Mouse (Mus musculus) embryonic facial prominence, embryonic 14.5 days (tissue): ENCODE data around the gene Bsdc1. TPM values are rescaled to one million over a fixed set of nuclear protein-coding genes. Genes with fewer than 3 reads are reported as not detected.
A peak's percentile ranks its signal among the peaks of the same experiment; 100 is the strongest.

Source experiments
- ATAC-seq: fragments of 200-750 bp; cut with Nextera tagmentation; 2 replicates; pipeline ENCODE4 v1.8.0; 2017; ENCODE audit warnings: low read depth, moderate number of reproducible peaks, moderate TSS enrichment
- DNase-seq: peaks from one replicate; pipeline ENCODE4 v3.0.0-alpha.2; 2015; ENCODE audit warnings: low spot score
- H3K27ac ChIP-seq: fragments of 300-500 bp; sonication (generic); replicated peaks from 2 replicates; pipeline ENCODE4 v1.5.1; 2014; ENCODE audit warnings: low read depth, mild to moderate bottlenecking, low read length, moderate library complexity
- H3K27me3 ChIP-seq: fragments of 300-500 bp; sonication (generic); replicated peaks from 2 replicates; pipeline ENCODE4 v1.6.1; 2014; ENCODE audit warnings: low read length; ENCODE audit not compliant: control insufficient read depth, insufficient read depth
- H3K36me3 ChIP-seq: fragments of 300-500 bp; sonication (generic); 2 replicates; pipeline ENCODE4 v1.6.1; 2014; ENCODE audit warnings: low read length, mixed read lengths; ENCODE audit not compliant: control insufficient read depth, insufficient read depth
- H3K4me1 ChIP-seq: fragments of 300-500 bp; sonication (generic); 2 replicates; pipeline ENCODE4 v1.6.1; 2014; ENCODE audit warnings: antibody characterized with exemption, low read length; ENCODE audit not compliant: control insufficient read depth, insufficient read depth
- H3K4me2 ChIP-seq: fragments of 300-500 bp; sonication (generic); 2 replicates; pipeline ENCODE4 v1.6.1; 2014; ENCODE audit warnings: low read depth, mild to moderate bottlenecking, low read length, moderate library complexity, mixed read lengths
- H3K4me3 ChIP-seq: fragments of 300-500 bp; sonication (generic); 2 replicates; pipeline ENCODE4 v1.5.1; 2014; ENCODE audit warnings: low read depth, mild to moderate bottlenecking, low read length
- H3K9ac ChIP-seq: fragments of 300-500 bp; sonication (generic); 2 replicates; pipeline ENCODE4 v1.6.1; 2014; ENCODE audit warnings: low read depth, mild to moderate bottlenecking, low read length, moderate library complexity, mixed read lengths
- H3K9me3 ChIP-seq: fragments of 300-500 bp; sonication (generic); 2 replicates; pipeline ENCODE4 v1.6.1; 2016; ENCODE audit warnings: low read length; ENCODE audit not compliant: control insufficient read depth
- WGBS: fragments of 180-500 bp; shearing (Covaris S2); extraction: QIAGEN DNeasy Blood & Tissue Kit; methylation state at CpG from one replicate; pipeline ENCODE4 v1.1.7; 2014; 5-methylcytosine and 5-hydroxymethylcytosine counted together
- polyA plus RNA-seq: library from polyadenylated mRNA; unstranded; fragments of >200 nt; fragmentation: Nextera tagmentation; extraction: Ambion mirVana; gene quantifications from 2 replicates; pipeline ENCODE4 v1.2.1, GENCODE M21; 2014

Gene Bsdc1
- polyA plus RNA-seq, 1 experiment from 2014 or later, result 27.7 TPM

DNA sequence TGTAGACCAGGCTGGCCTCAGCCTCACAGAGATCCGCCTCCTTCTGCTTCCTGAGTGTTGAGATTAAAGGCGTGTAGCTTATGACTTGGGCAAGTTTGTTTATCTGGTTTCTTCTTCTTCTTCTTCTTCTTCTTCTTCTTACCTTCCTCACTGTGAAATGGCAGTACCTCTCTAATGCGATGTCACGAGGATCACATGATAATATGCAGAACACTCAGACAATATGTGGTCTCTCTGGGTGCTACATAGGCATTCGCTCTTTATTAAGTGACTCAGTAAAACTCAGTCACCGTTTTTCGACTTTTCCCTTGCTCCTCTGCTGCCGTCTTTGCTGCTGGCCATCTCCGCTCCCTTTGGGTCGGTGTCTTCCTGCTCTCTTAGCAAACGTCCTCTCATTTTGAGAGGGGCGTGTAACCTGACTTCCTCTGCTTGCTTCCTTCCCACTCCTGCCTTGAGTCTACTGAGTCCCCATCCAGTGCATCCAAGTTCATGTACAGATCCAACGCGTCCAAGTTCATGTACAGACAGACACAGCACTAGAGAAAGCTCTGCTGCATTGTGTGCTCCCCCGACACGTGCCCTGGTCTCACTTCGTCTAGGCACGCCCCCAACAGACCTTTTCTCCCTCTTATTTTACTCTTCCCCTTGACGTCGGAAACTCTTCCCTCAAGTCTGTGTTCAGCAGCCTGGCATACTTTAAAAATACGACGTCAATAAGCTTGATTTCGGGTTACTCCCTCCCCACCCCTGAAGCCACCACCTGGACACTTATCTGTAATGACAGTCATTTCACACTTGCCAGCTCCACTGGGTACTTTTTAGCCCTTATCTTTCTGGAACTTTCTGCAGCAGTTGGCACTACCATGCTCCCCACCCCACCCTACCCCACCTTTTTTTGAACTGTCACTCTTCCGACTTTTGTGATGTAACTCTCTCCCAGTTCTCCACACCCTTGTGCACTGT, 2.0 kb downstream of the Bsdc1 start:
- Histone ChIP-seq H3K9me3 (no peaks in the 10 kb centered on the region), H3K4me2 (no peak overlapping the region), H3K27ac (no peak overlapping the region), H3K4me1 (peaks cover 5% of the 10 kb centered on the region; the same call in 1 of the 2 replicates), H3K4me3 (no peak overlapping the region), H3K36me3 (peaks cover 47% of the 10 kb centered on the region), H3K27me3 (no peaks in the 10 kb centered on the region), H3K9ac (no peak overlapping the region)
- no peak for ATAC-seq
- no peak for DNase-seq
- 87% methylated on average over 24 of the region's 24 CpGs for WGBS

DNA sequence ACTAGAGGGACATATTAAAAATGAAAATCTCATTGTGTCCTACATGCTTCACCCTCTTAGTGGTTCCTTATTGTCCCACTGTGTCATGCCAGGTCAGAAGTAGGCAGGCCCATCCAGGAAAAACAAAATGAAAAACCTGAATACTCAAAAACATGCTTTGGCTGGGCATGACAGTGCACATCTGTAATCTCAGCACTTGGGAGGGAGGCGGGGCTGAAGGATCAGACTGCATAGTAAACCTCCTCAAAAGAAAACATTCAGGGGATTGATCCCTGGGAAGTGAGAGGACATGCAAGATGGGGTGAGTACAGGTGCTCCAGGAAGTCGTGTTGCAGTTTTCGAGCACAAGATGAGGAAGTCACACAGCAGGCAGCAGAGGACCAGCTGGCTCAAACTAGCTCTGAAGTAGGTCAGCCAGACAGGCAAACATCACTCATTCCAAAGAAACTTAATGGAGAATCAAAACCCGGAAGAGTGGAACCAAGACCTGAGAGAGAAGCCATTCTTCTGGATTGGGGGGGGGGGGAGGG, 3.0 kb downstream of the Bsdc1 start:
- H3K4me3 ChIP-seq, result no peak overlapping the region
- H3K36me3 ChIP-seq, result peaks cover 57% of the 10 kb centered on the region
- ATAC-seq (no peak), DNase-seq (no peak)
- no peaks in the 10 kb centered on the region for H3K9me3 ChIP-seq
- no peak overlapping the region for H3K9ac ChIP-seq
- no peaks in the 10 kb centered on the region for H3K27me3 ChIP-seq
- H3K4me2 ChIP-seq, result no peak overlapping the region
- WGBS, result 84% methylated on average over 4 of the region's 4 CpGs
- no peak overlapping the region for H3K27ac ChIP-seq
- H3K4me1 ChIP-seq, result peaks cover 5% of the 10 kb centered on the region; the same call in 1 of the 2 replicates

DNA sequence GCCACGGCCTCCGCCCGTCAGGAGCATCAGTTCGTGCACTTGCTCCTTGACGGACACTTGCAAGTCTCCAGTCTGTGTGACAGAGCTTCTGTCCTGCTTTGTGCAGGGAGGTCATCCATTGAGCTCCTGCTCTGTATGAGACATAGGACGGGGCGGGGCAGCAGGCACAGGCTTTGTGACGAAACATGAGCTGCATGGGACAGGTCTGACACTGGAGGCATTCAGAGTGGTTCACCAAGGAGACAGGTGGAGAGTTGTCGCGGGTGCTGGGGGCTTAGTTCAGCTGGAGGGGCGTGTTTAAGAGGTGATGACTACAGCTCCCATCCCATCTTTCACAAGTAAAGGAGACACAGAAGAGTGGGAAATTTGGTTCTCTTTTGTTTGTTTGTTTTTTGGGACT, 14.7 kb downstream of the Bsdc1 start:
- no peak overlapping the region for H3K27ac ChIP-seq
- H3K4me3 ChIP-seq, result no peak overlapping the region
- peaks cover 83% of the 10 kb centered on the region for H3K36me3 ChIP-seq
- DNase-seq, result no peak
- H3K4me1 ChIP-seq, result no peaks in the 10 kb centered on the region
- H3K4me2 ChIP-seq, result no peak overlapping the region
- WGBS, result 90% methylated on average over 11 of the region's 11 CpGs
- no peak overlapping the region for H3K9ac ChIP-seq
- ATAC-seq, result no peak
- no peaks in the 10 kb centered on the region for H3K27me3 ChIP-seq
- H3K9me3 ChIP-seq, result no peaks in the 10 kb centered on the region

DNA sequence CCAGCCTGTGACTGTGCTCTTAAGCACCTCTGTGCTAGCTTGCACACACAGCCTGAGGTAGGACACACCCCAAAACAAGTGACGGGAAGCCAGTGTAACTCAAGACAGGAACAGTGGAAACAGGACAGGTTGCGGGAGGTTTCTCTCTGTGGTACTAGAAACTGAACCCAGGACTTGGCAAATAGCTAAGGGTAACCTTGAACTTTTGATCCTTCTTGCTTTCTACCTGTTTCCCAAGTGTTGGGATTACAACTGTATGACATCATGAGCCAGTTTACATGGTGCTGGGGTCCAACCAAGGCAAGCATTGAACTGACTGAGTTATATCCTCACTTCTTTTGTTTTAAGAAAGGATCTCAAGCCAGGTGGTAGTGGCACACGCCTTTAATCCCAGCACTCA, 18.5 kb downstream of the Bsdc1 start:
- Histone ChIP-seq H3K36me3 (peaks cover 81% of the 10 kb centered on the region), H3K27ac (no peak overlapping the region), H3K27me3 (no peaks in the 10 kb centered on the region), H3K9me3 (no peaks in the 10 kb centered on the region), H3K4me2 (no peak overlapping the region), H3K9ac (no peak overlapping the region), H3K4me1 (no peaks in the 10 kb centered on the region), H3K4me3 (no peak overlapping the region)
- DNase-seq, result no peak
- ATAC-seq, result no peak
- 92% methylated on average over 3 of the region's 3 CpGs for WGBS

DNA sequence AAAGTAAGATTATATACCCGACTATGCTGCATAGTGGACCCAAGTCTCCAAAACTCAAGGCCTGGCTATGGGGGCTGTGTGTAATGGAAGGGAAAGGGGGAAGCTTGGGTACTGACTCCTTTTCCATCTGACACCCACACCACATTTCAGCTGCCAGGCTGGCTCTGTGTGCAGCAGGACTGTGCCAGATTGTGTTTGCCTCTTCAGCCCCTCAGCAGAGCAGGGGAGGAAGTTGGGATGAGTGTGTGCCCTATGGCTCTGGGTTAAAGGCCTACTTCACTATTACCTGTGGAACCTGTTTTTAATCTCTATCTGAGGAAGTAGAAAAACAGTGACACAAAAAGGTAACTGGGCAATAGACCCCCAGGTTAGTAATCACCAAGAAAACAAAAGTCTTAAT, 19.7 kb downstream of the Bsdc1 start:
- Histone ChIP-seq H3K4me1 (no peaks in the 10 kb centered on the region), H3K9me3 (no peaks in the 10 kb centered on the region), H3K4me3 (no peak overlapping the region), H3K27me3 (no peaks in the 10 kb centered on the region), H3K4me2 (no peak overlapping the region), H3K9ac (no peak overlapping the region), H3K27ac (no peak overlapping the region), H3K36me3 (peaks cover 81% of the 10 kb centered on the region)
- WGBS, result 94% methylated on average over 1 of the region's 1 CpGs
- ATAC-seq (no peak), DNase-seq (no peak)

DNA sequence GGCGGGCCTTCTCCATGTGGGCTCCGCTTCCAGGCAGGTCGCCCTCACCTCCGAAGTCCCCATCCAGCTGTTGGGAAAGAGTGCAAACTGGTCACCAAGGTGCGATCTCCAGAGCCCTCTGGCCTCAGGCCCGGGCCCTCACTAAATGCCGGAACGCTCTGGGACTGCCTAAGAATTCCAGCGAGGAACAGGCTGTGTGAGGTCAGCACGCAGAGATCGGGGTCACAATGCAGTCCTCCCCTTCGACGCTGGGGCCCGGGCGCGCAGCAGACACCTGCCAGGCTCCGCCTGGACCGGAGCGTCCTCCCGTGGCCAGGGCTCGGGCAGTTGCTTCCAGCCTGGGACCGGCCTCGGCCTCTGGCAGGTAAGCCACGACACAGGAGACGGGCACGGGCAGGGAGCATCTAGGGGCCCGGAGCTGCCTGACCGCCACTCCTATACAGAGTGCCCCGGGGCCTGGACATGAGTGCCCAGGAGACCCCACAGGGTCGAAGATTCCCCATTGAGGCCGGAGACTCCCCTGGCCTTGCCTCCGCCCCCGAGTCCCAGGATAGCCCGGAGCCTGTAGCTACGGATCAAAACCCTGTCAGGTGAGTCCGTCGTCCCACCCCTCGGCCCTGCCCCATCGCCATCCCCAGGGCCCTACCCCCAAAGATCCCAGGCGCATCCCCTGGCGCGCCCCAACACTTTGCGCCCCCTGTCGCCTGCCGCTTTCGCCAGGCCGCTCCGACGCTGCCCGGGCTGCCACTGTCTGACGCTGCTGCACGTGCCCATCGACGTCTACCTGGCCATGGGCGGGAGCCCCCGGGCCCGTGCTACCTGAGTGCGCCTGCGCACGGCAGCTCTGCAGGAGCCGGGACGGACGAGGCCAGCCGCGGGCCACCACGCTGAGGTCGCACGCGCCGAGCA, 29.8 kb downstream of the Bsdc1 start, which contains the start of the genes Tssk3 and Fam229a:
TSS of gene Tssk3 (minus strand) at position 51 of the 909 bp plus-strand sequence.
TSS of gene Fam229a (plus strand) at position 219 of the 909 bp plus-strand sequence.
- Histone ChIP-seq H3K27me3 (peaks cover 23% of the 10 kb centered on the region), H3K9ac (peak within 1 kb of the TSS; percentile 46; the same call in 1 of the 2 replicates), H3K4me1 (no peaks in the 10 kb centered on the region), H3K9me3 (no peaks in the 10 kb centered on the region), H3K27ac (no peak within 1 kb of the TSS), H3K36me3 (peaks cover 31% of the 10 kb centered on the region), H3K4me2 (peak within 1 kb of the TSS; percentile 69), H3K4me3 (peak within 1 kb of the TSS; percentile 40)
- DNase-seq (peak; percentile 46), ATAC-seq (peak; percentile 41)
- 3% methylated on average over 49 of the region's 70 CpGs for WGBS

DNA sequence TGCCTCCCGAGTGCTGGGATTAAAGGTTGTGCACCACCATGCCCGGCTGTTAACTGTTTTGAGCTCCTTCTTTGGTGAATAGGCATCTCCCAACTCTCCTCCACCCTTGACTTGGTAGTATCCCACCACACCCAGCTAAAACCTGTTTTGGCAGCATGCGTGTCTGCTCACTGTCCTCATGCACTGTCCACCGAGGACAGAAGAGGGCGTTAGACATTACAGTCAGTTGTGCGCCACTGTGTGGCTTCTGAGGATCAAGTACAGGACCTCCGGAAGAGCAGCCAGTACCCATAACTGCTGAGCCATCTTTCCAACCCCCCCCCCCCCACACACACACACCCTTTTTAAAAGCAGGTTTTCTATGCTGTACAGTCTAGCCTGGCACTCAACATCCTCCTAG, 33.3 kb downstream of the Bsdc1 start:
- Histone ChIP-seq H3K4me2 (no peak overlapping the region), H3K9me3 (no peaks in the 10 kb centered on the region), H3K9ac (no peak overlapping the region), H3K4me1 (0 out of 2 replicates have a peak, but pooled peaks cover 3% of the 10 kb centered on the region), H3K4me3 (no peak overlapping the region), H3K27me3 (peaks cover 23% of the 10 kb centered on the region), H3K27ac (no peak overlapping the region), H3K36me3 (no peaks in the 10 kb centered on the region)
- ATAC-seq (no peak), DNase-seq (no peak)
- WGBS, result 73% methylated on average over 6 of the region's 7 CpGs
